8 mouse cellular contexts compared by ENCODE assay signal in genomic region chr16:35871898-35872297, GRCm38 (mm10). TPM values are rescaled to one million over a fixed set of nuclear protein-coding genes. Genes with fewer than 3 reads are reported as not detected.
A peak's percentile ranks its signal among the peaks of the same experiment; 100 is the strongest.
DNase-seq lines count a peak whose midpoint lies in the region; ATAC-seq and TF ChIP-seq lines count a peak whose summit lies in the region.

No protein-coding gene starts in this region.

- no peak for TF ChIP-seq CTCF in lung, embryonic 14.5 days (IDR thresholded peaks at IDR 0.05; ENCODE audit: low read depth)

- H3K27ac ChIP-seq in lung, embryonic 14.5 days (ENCODE audit: low read depth) = no peak overlapping the region
- no peak overlapping the region for H3K27ac ChIP-seq in neural tube, embryonic 12.5 days

- H3K4me1 ChIP-seq in lung, embryonic 14.5 days (ENCODE audit: insufficient read depth) = no peaks in the 10 kb centered on the region
- H3K4me1 ChIP-seq in neural tube, embryonic 12.5 days = peaks cover 18% of the 10 kb centered on the region

- DNase-seq in lung, embryonic 14.5 days = no peak
- DNase-seq in lung, postnatal 4 days = no peak
- DNase-seq in large intestine, adult 2 months (ENCODE audit: low read depth, low spot score) = peak; percentile 6
- DNase-seq in MN1 (ENCODE audit: low spot score) = no peak
- no peak for DNase-seq in right cerebral cortex, postnatal 10 days (ENCODE audit: low spot score in 2 of 2)
- DNase-seq in cerebellum, adult 11-12 months = no peak

- ATAC-seq in lung, embryonic 14.5 days (ENCODE audit: insufficient read depth) = no peak; the same call in 1 of the 2 replicates
- ATAC-seq in erythroid progenitor cell, adult 5-6 weeks (replicated peaks; ENCODE audit: low FRiP score, poor library complexity, severe bottlenecking) = peak; percentile 28
- ATAC-seq in neural tube, embryonic 12.5 days (ENCODE audit: low FRiP score, low read depth) = no peak

- peak overlapping the region; percentile 74 for H3K4me2 ChIP-seq in lung, embryonic 14.5 days
- peak overlapping the region; percentile 88 for H3K4me2 ChIP-seq in neural tube, embryonic 12.5 days (replicated peaks)

- H3K36me3 ChIP-seq in lung, embryonic 14.5 days (ENCODE audit: insufficient read depth) = no peaks in the 10 kb centered on the region
- H3K36me3 ChIP-seq in neural tube, embryonic 12.5 days = no peaks in the 10 kb centered on the region

- no peak overlapping the region for H3K9ac ChIP-seq in lung, embryonic 14.5 days
- no peak overlapping the region for H3K9ac ChIP-seq in neural tube, embryonic 12.5 days

- H3K27me3 ChIP-seq in lung, embryonic 14.5 days (ENCODE audit: insufficient read depth, low read length) = peaks cover 28% of the 10 kb centered on the region
- H3K27me3 ChIP-seq in neural tube, embryonic 12.5 days (replicated peaks) = peaks cover 29% of the 10 kb centered on the region

- H3K4me3 ChIP-seq in lung, embryonic 14.5 days (ENCODE audit: low read depth, low read length) = peak overlapping the region; percentile 65
- no peak overlapping the region; the same call in 1 of the 2 replicates for H3K4me3 ChIP-seq in neural tube, embryonic 12.5 days

- 22% methylated on average over 12 of the region's 12 CpGs for WGBS in lung, embryonic 14.5 days
- WGBS in large intestine, adult 2 months = 23% methylated on average over 12 of the region's 12 CpGs
- WGBS in neural tube, embryonic 12.5 days = 29% methylated on average over 12 of the region's 12 CpGs

- no peaks in the 10 kb centered on the region for H3K9me3 ChIP-seq in lung, embryonic 14.5 days (ENCODE audit: low read depth, low read length)
- H3K9me3 ChIP-seq in neural tube, embryonic 12.5 days = no peaks in the 10 kb centered on the region

RNA-seq across cellular contexts. Expression of gene Parp14, which starts 0.6 kb away (rescaled TPM):
- polyA plus RNA-seq in lung, embryonic 14.5 days (2014; fragmentation: Nextera tagmentation; extraction: Ambion mirVana) = 0.58 and 0.74 TPM in 2 replicates
- 14.8 and 28.5 TPM in 2 replicates for total RNA-seq in erythroid progenitor cell, adult 5-6 weeks (2015; ENCODE audit: low replicate concordance)
- total RNA-seq in erythroid progenitor cell, adult 5-6 weeks (2017; ENCODE audit: low replicate concordance) = 31.6 and 33.5 TPM in 2 replicates
- polyA plus RNA-seq in large intestine, adult 2 months (2012; rRNA removed) = 14.1 and 21.4 TPM in 2 replicates
- 0.56 and 0.57 TPM in 2 replicates for polyA plus RNA-seq in neural tube, embryonic 12.5 days (2016; fragmentation: Nextera tagmentation; extraction: Ambion mirVana)
